Mouse (Mus musculus) E14TG2a.4 (cell line): Measurements from ENCODE around the gene Sstr2.
A peak's percentile ranks its signal among the peaks of the same experiment; 100 is the strongest.

Experiments used
- CTCF ChIP-seq: conservative IDR thresholded peaks from 2 replicates; pipeline ENCODE4 v1.5.1; 2014; ENCODE audit warnings: low read length
- NANOG ChIP-seq: IDR thresholded peaks from 2 replicates; pipeline ENCODE4 v1.6.1; 2014; ENCODE audit warnings: borderline replicate concordance, low read length, mixed read lengths
- POU5F1 ChIP-seq: IDR thresholded peaks from 2 replicates; pipeline ENCODE4 v1.6.1; 2014; ENCODE audit warnings: low read length, borderline replicate concordance

- TF ChIP-seq CTCF (peak; percentile 36), POU5F1 (no peak), NANOG (no peak)
Measured at GRCm38 (mm10) chr11:113645181-113645580, 26.0 kb downstream of the Sstr2 start.
